Mouse (Mus musculus): ENCODE data around the gene Ctnna3. TPM values are rescaled to one million over a fixed set of nuclear protein-coding genes. Genes with fewer than 3 reads are reported as not detected.
"Not testable (repeated sequence)": the region's sequence is repeated elsewhere in the genome, so short reads cannot be mapped to it uniquely, and the experiment has no call there.

The Ctnna3 gene
- total and polyA plus RNA-seq, 2 experiments from 2014 or later = 1.0 to 2.1 TPM

DNA sequence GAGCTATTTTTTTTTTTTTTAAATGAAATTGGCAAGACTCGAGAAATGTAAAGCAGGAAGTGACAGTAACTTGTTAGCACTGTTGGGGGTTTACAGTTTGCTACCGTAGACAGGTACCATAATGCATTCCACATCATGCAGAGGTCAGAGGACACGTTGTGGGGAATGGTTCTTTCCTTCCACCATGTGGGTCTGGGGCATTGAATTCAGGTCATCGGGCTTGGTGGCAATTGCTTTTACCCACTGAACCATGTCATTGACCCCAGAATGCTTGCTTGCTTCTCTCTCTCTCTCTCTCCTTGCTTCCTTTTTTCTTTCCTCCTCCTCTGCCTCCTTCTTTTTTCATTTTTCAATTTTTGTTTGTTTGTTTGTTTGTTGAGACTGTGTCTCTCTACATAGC lies 41.0 kb upstream of the Ctnna3 start:
- ATAC-seq = no peak
- Histone ChIP-seq H3K4me3 (ENCODE audit: low read length) (no peak overlapping the region), H3K4me1 (ENCODE audit: insufficient read depth, low read length) (no peaks in the 10 kb centered on the region), H3K27me3 (ENCODE audit: insufficient read depth, low read length) (no peaks in the 10 kb centered on the region), H3K9me3 (ENCODE audit: low read length) (no peaks in the 10 kb centered on the region), H3K27ac (no peak overlapping the region), H3K36me3 (ENCODE audit: insufficient read depth, low read length) (no peaks in the 10 kb centered on the region), H3K9ac (replicated peaks; ENCODE audit: low read length) (no peak overlapping the region), H3K4me2 (ENCODE audit: low read depth, low read length) (no peak overlapping the region)
- no peak for DNase-seq (ENCODE audit: low spot score)
- 36% methylated on average over 4 of the region's 4 CpGs for WGBS
- no peak for TF ChIP-seq CTCF (IDR thresholded peaks at IDR 0.05; ENCODE audit: low read depth)

DNA sequence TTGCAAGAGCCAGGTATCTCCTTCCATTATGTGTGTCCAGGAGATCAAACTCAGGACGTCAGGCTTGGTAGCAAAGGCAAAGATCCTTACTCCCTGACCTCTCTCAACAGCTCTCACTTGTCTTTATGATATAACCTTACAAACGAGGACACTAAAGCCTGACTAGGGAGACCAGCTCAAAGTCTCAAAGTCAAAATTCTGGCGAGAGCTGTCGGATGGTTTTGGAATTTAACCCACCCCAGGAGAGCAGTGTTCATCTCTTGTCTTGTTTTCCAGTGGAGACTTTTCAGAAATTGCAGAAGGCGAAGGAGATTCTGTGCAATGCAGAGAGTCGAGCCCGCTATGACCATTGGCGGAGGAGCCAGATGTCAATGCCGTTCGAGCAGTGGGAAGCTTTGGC lies 32.9 kb upstream of the Ctnna3 start:
- TF ChIP-seq CTCF (IDR thresholded peaks at IDR 0.05; ENCODE audit: low read depth) = no peak
- 92% methylated on average over 10 of the region's 10 CpGs for WGBS
- H3K4me3 ChIP-seq (ENCODE audit: low read length) = no peak overlapping the region
- H3K4me2 ChIP-seq (ENCODE audit: low read depth, low read length) = no peak overlapping the region
- ATAC-seq = no peak
- no peaks in the 10 kb centered on the region for H3K9me3 ChIP-seq (ENCODE audit: low read length)
- H3K36me3 ChIP-seq (ENCODE audit: insufficient read depth, low read length) = no peaks in the 10 kb centered on the region
- no peaks in the 10 kb centered on the region for H3K4me1 ChIP-seq (ENCODE audit: insufficient read depth, low read length)
- no peak overlapping the region for H3K27ac ChIP-seq
- no peaks in the 10 kb centered on the region for H3K27me3 ChIP-seq (ENCODE audit: insufficient read depth, low read length)
- H3K9ac ChIP-seq (replicated peaks; ENCODE audit: low read length) = no peak overlapping the region
- no peak for DNase-seq (ENCODE audit: low spot score)

DNA sequence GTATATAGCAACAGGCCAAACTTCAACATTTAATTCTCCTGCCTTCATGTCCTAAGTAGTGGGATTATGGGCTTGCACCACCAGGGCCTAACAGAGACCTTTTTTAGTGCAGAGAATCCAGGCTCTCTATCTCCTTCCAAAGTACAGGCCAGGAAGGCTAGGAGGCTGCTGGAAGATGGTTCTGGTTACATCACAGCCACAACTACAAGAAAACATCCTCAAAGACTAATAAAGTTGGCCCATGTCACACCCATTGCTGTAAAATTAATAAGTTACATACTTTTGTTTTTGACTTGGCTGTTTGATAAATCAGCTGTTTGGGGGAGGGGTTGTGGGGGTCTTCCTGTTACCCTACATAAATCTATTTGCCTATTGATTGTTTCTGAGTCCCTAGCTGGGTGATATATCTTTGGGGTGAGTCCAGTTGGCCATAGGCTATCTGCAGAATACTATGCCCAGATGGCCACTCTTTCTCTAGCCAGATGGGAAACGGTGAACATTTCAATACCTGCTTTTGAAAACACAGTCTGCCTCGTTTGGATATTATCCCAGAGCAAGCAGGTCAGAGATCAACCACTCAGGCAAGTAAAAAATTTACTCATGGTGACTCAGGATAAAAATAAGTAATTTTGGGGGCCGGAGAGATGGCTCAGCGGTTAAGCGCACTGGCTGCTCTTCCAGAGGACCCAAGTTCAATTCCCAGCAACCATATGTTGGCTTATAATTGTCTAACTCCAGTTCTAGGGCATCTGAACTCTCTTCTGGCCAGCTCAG lies 27.0 kb upstream of the Ctnna3 start:
- 82% methylated on average over 5 of the region's 5 CpGs for whole genome bisulfite sequencing
- no peaks in the 10 kb centered on the region for H3K27me3 ChIP-seq (ENCODE audit: insufficient read depth, low read length)

DNA sequence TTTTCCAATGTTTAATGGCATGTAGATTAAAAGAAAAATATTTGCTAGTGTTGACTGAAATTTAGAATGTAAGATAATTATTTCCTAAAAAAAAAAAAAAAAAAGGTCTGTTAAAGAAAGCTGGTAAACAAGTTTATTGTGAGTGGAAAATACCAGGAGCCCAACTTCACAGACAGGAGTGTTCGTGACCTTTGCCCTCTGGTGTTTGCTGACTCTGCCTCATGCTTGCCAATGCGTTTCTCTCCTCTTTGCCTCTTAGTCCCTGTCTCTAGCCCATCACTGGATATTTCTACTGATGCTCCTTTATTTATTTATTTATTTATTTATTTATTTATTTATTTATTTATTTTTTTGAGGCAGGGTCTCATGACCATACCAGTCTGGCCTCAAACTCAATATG lies 26.3 kb upstream of the Ctnna3 start:
- no peak for TF ChIP-seq CTCF (IDR thresholded peaks at IDR 0.05; ENCODE audit: low read depth)
- ATAC-seq (no peak), DNase-seq (ENCODE audit: low spot score) (no peak)
- Histone ChIP-seq H3K27ac (no peak overlapping the region), H3K4me2 (ENCODE audit: low read depth, low read length) (no peak overlapping the region), H3K4me1 (ENCODE audit: insufficient read depth, low read length) (no peaks in the 10 kb centered on the region), H3K9me3 (ENCODE audit: low read length) (no peaks in the 10 kb centered on the region), H3K36me3 (ENCODE audit: insufficient read depth, low read length) (no peaks in the 10 kb centered on the region), H3K4me3 (ENCODE audit: low read length) (no peak overlapping the region), H3K9ac (replicated peaks; ENCODE audit: low read length) (no peak overlapping the region), H3K27me3 (ENCODE audit: insufficient read depth, low read length) (no peaks in the 10 kb centered on the region)
- 94% methylated on average over 2 of the region's 2 CpGs for WGBS

More for the DNA sequence above, 27.0 kb upstream of the Ctnna3 start:
- DNase-seq (ENCODE audit: low spot score) (no peak), ATAC-seq (no peak)
- Histone ChIP-seq H3K4me1 (ENCODE audit: insufficient read depth, low read length) (no peaks in the 10 kb centered on the region), H3K9ac (replicated peaks; ENCODE audit: low read length) (no peak overlapping the region), H3K36me3 (ENCODE audit: insufficient read depth, low read length) (no peaks in the 10 kb centered on the region), H3K27ac (no peak overlapping the region), H3K4me2 (ENCODE audit: low read depth, low read length) (no peak overlapping the region), H3K9me3 (ENCODE audit: low read length) (no peaks in the 10 kb centered on the region), H3K4me3 (ENCODE audit: low read length) (no peak overlapping the region)
- TF ChIP-seq CTCF (IDR thresholded peaks at IDR 0.05; ENCODE audit: low read depth) = no peak

DNA sequence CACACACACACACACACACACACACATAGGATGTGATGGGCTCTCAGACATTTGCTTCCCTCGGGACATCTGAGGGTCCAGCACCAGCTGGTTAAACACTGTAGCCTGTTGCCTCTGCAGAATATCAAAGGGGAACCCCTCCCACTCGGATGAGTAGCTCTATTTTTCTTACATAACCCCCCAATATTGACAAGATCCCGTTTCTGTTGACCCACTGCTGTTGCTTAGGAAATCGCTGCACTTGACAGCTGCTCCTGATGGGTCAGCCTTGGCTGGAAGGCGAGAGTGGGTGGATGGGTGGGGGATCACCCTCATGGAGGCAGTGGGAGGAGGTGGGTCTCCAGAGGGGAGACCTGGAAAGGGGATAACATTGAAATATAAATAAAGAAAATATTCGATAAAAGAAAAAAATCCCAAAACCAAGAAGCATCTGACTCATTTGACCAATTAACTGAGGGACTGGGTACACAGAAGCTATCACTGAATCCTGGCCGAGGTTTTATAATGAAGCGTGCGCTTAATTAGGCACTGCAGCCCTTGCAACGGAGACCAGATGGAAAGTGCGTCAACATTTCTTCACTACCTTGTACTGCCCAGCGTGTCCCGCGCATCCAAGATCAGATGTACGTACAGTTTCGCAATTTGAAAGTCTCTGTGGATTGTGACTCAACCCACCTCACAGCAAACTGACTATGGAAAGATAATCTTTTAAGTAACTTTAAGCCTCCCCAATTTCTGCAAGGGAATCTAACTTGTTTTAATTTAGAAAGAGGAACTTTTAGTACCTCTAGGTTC lies 19.5 kb upstream of the Ctnna3 start:
- Histone ChIP-seq H3K36me3 (ENCODE audit: insufficient read depth, low read length) (no peaks in the 10 kb centered on the region), H3K4me2 (ENCODE audit: low read depth, low read length) (peak overlapping the region; percentile 23; the same call in 1 of the 2 replicates), H3K27me3 (ENCODE audit: insufficient read depth, low read length) (no peaks in the 10 kb centered on the region), H3K9ac (replicated peaks; ENCODE audit: low read length) (no peak overlapping the region), H3K4me1 (ENCODE audit: insufficient read depth, low read length) (no peaks in the 10 kb centered on the region), H3K27ac (no peak overlapping the region), H3K4me3 (ENCODE audit: low read length) (no peak overlapping the region), H3K9me3 (ENCODE audit: low read length) (no peaks in the 10 kb centered on the region)
- WGBS = 57% methylated on average over 16 of the region's 16 CpGs
- no peak for TF ChIP-seq CTCF (IDR thresholded peaks at IDR 0.05; ENCODE audit: low read depth)
- DNase-seq (ENCODE audit: low spot score) (no peak), ATAC-seq (no peak)

DNA sequence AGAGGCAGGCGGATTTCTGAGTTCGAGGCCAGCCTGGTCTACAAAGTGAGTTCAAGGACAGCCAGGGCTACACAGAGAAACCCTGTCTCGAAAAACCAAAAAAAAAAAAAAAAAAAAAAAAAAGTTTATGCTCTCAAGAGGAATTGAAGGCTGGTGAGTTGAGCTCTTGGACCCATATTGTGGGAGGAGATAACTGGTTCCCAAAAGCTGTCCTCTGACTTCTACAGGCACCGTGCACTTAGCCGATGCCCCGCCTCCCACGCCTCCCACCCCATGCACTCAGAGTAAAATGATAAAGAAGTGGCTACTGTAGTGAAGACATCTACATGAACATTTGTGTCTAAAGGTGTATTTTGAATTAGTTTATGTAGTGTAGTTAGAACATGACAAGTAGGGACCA lies 18.2 kb upstream of the Ctnna3 start:
- not testable (repeated sequence) for H3K4me3 ChIP-seq (ENCODE audit: low read length); H3K9ac ChIP-seq (replicated peaks; ENCODE audit: low read length); H3K4me1 ChIP-seq (ENCODE audit: insufficient read depth, low read length); H3K27ac ChIP-seq; H3K27me3 ChIP-seq (ENCODE audit: insufficient read depth, low read length); ATAC-seq; H3K4me2 ChIP-seq (ENCODE audit: low read depth, low read length); DNase-seq (ENCODE audit: low spot score); H3K9me3 ChIP-seq (ENCODE audit: low read length); H3K36me3 ChIP-seq (ENCODE audit: insufficient read depth, low read length)
- 94% methylated on average over 6 of the region's 7 CpGs for whole genome bisulfite sequencing

DNA sequence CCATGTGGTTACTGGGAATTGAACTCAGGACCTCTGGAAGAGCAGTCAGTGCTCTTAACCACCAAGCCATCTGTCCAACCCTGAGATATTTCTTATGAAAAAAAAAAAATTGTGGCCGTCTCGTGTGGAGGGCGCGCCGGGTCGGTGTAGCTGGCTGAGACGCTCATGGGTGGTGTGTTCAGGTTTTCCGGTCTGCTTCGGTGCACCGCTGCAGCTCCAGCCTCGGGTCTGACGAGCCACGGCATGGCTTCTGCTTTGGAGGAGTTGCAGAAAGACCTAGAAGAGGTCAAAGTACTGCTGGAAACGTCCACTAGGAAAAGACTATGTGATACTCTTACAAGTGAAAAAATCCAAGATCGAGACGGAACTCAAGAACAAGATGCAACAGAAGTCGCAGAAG lies 17.1 kb upstream of the Ctnna3 start:
- DNase-seq (ENCODE audit: low spot score) = no peak
- Histone ChIP-seq H3K27ac (no peak overlapping the region), H3K9me3 (ENCODE audit: low read length) (no peaks in the 10 kb centered on the region), H3K9ac (replicated peaks; ENCODE audit: low read length) (no peak overlapping the region), H3K4me1 (ENCODE audit: insufficient read depth, low read length) (no peaks in the 10 kb centered on the region), H3K27me3 (ENCODE audit: insufficient read depth, low read length) (no peaks in the 10 kb centered on the region), H3K4me3 (ENCODE audit: low read length) (no peak overlapping the region), H3K36me3 (ENCODE audit: insufficient read depth, low read length) (no peaks in the 10 kb centered on the region), H3K4me2 (ENCODE audit: low read depth, low read length) (no peak overlapping the region)
- TF ChIP-seq CTCF (IDR thresholded peaks at IDR 0.05; ENCODE audit: low read depth) = no peak
- 92% methylated on average over 17 of the region's 17 CpGs for WGBS
- no peak for ATAC-seq

Data from hindbrain, postnatal 0 days (tissue).